Mouse (Mus musculus): ENCODE data around the gene Esp34. TPM values are rescaled to one million over a fixed set of nuclear protein-coding genes. Genes with fewer than 3 reads are reported as not detected.

The Esp34 gene
- not detected for polyA plus RNA-seq (2014; fragmentation: Illumina TruSeq; extraction: RNeasy Lipid Tissue Mini Kit (QIAGEN cat#74804); ENCODE audit: insufficient read depth, low read depth, low replicate concordance)

DNA sequence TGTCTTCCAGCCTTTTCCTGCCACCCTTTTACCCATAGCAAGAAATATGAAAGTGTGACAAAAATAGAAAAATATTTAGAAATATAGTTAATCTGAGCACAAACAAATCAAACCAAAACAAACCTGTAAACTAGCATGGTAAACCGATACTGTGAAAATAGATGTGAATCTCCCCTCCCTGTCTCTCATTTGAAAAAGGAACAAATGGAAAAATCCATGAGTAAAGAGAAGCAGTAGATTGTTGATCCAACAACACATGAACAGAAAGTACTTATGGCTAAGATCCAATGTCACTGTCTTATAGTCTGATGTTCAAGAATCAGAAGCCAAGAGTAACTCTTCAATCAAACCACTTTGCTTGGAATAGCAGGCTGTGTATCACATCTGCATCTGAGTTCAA, at the start of gene Esp34:
Esp34 (plus strand) TSS at position 301 of the 400 bp plus-strand sequence.

Other genes starting within 250 kb of the Esp34 start
- gene Olfr137, start 246.6 kb upstream of the Esp34 start, polyA plus RNA-seq (2014; fragmentation: Illumina TruSeq; extraction: RNeasy Lipid Tissue Mini Kit (QIAGEN cat#74804); ENCODE audit: insufficient read depth, low read depth, low replicate concordance) = not detected
- not detected for gene Olfr136, start 224.4 kb upstream of the Esp34 start, polyA plus RNA-seq (2014; fragmentation: Illumina TruSeq; extraction: RNeasy Lipid Tissue Mini Kit (QIAGEN cat#74804); ENCODE audit: insufficient read depth, low read depth, low replicate concordance)
- not detected for gene Esp36, start 134.0 kb upstream of the Esp34 start, polyA plus RNA-seq (2014; fragmentation: Illumina TruSeq; extraction: RNeasy Lipid Tissue Mini Kit (QIAGEN cat#74804); ENCODE audit: insufficient read depth, low read depth, low replicate concordance)
- gene Esp31, start 85.3 kb downstream of the Esp34 start, polyA plus RNA-seq (2014; fragmentation: Illumina TruSeq; extraction: RNeasy Lipid Tissue Mini Kit (QIAGEN cat#74804); ENCODE audit: insufficient read depth, low read depth, low replicate concordance) = not detected